Mouse (Mus musculus): ENCODE results near the gene Hlcs.

GRCm38 (mm10) chr16:94254415-94254891 is 58.9 kb downstream of the Hlcs start:
- TF ChIP-seq CTCF (IDR thresholded peaks at IDR 0.05; ENCODE audit: borderline replicate concordance, insufficient read depth, low read depth, low read length) (no peak), POLR2A (IDR thresholded peaks at IDR 0.05; ENCODE audit: borderline replicate concordance, insufficient read depth, low read length) (no peak)

Data from cerebellum, adult 2 months (tissue).